ENCODE assay signal across 8 mouse cellular contexts in genomic region chr2:170206442-170206754, GRCm38 (mm10). TPM values are rescaled to one million over a fixed set of nuclear protein-coding genes. Genes with fewer than 3 reads are reported as not detected.
DNase-seq lines count a peak whose midpoint lies in the region; ATAC-seq and TF ChIP-seq lines count a peak whose summit lies in the region.

No protein-coding gene starts in this region.

- no peaks in the 10 kb centered on the region for H3K36me3 ChIP-seq in heart, embryonic 10.5 days
- H3K36me3 ChIP-seq in ES-E14 (ENCODE audit: control insufficient read depth, insufficient read depth, low read length, poor library complexity, severe bottlenecking): no peaks in the 10 kb centered on the region
- no peaks in the 10 kb centered on the region for H3K36me3 ChIP-seq in heart, postnatal 0 days (replicated peaks; ENCODE audit: control insufficient read depth, insufficient read depth, low read length)

- H3K9ac ChIP-seq in ES-E14 (ENCODE audit: insufficient read depth, low read depth, low read length, poor library complexity, severe bottlenecking): peak overlapping the region; percentile 41; the same call in 1 of the 2 replicates
- no peak overlapping the region for H3K9ac ChIP-seq in heart, postnatal 0 days (replicated peaks; ENCODE audit: low read depth, low read length)

- H3K9me3 ChIP-seq in heart, embryonic 10.5 days: no peaks in the 10 kb centered on the region
- no peaks in the 10 kb centered on the region for H3K9me3 ChIP-seq in ES-E14 (ENCODE audit: control insufficient read depth, insufficient read depth, low read depth, low read length)
- no peaks in the 10 kb centered on the region for H3K9me3 ChIP-seq in heart, postnatal 0 days (replicated peaks; ENCODE audit: control insufficient read depth, low read length)

- DNase-seq in heart, embryonic 10.5 days (ENCODE audit: low spot score): peak; percentile 84
- DNase-seq in heart, adult 9 months (ENCODE audit: low spot score in 2 of 2): no peak
- peak; percentile 80 for DNase-seq in ES-E14 (ENCODE audit: low read depth, low spot score)
- peak; percentile 47 for DNase-seq in heart, postnatal 0 days (ENCODE audit: low spot score)
- DNase-seq in cerebellum, adult 11-12 months: no peak
- no peak for DNase-seq in gastrocnemius, postnatal 10 days
- no peak for DNase-seq in urinary bladder, postnatal 4 days (ENCODE audit: low spot score in 2 of 2)

- H3K4me2 ChIP-seq in heart, postnatal 0 days (ENCODE audit: low read depth, low read length): peak overlapping the region; percentile 79

- H3K4me1 ChIP-seq in heart, embryonic 10.5 days: peaks cover 36% of the 10 kb centered on the region
- peaks cover 4 to 9% of the 10 kb centered on the region in 2 experiments; a peak in 3 of 4 replicates for H3K4me1 ChIP-seq in ES-E14 (ENCODE audit: control insufficient read depth in 2 of 2, insufficient read depth in 2 of 2, low read length in 2 of 2, poor library complexity in 1 of 2)
- peaks cover 16% of the 10 kb centered on the region for H3K4me1 ChIP-seq in heart, postnatal 0 days (ENCODE audit: control insufficient read depth, insufficient read depth)

- no peak for TF ChIP-seq CTCF in heart, postnatal 0 days (IDR thresholded peaks at IDR 0.05; ENCODE audit: low read depth)

- 8% methylated on average over 6 of the region's 6 CpGs for WGBS in heart, embryonic 10.5 days
- WGBS in heart, postnatal 0 days: 18% methylated on average over 6 of the region's 6 CpGs

- in situ Hi-C loops in ES-E14 (cut with MboI; ENCODE audit: low sequenced_read_pairs in 2 of 2, unreplicated experiment in 2 of 2): no loop called here

- ATAC-seq in heart, postnatal 0 days (ENCODE audit: insufficient read depth, low read depth): no peak
- ATAC-seq in megakaryocyte-erythroid progenitor cell, adult 5-6 weeks (replicated peaks; ENCODE audit: low FRiP score, low TSS enrichment, poor library complexity, severe bottlenecking): peak; percentile 59

- no peaks in the 10 kb centered on the region for H3K27me3 ChIP-seq in heart, embryonic 10.5 days (ENCODE audit: insufficient read depth, poor library complexity, severe bottlenecking)
- no peaks in the 10 kb centered on the region for H3K27me3 ChIP-seq in heart, postnatal 0 days (ENCODE audit: control insufficient read depth, insufficient read depth, low read length)

- peak overlapping the region; percentile 63 for H3K4me3 ChIP-seq in heart, embryonic 10.5 days
- peak overlapping the region; percentile 40 to 53; a peak in 3 of 4 replicates for H3K4me3 ChIP-seq in ES-E14 (ENCODE audit: insufficient read depth in 1 of 2, low read depth in 1 of 2, low read length in 2 of 2, poor library complexity in 1 of 2, severe bottlenecking in 1 of 2)
- no peak overlapping the region for H3K4me3 ChIP-seq in heart, postnatal 0 days (ENCODE audit: low read depth, low read length)

- H3K27ac ChIP-seq in heart, embryonic 10.5 days: peak overlapping the region; percentile 92
- peak overlapping the region; percentile 81; the same call in 1 of the 2 replicates for H3K27ac ChIP-seq in ES-E14 (ENCODE audit: insufficient read depth, low read depth, low read length, poor library complexity, severe bottlenecking)
- no peak overlapping the region for H3K27ac ChIP-seq in heart, postnatal 0 days (ENCODE audit: low read depth)

- TF ChIP-seq EP300 in heart, postnatal 0 days (IDR thresholded peaks at IDR 0.05; ENCODE audit: low read depth): no peak

TF ChIP-seq in ES-E14, 5 proteins besides CTCF, POLR2A, EP300 and RAD21:
- TF ChIP-seq MAFK (IDR thresholded peaks at IDR 0.05; ENCODE audit: insufficient read depth, low read depth, low read length) (no peak), ZNF384 (IDR thresholded peaks at IDR 0.05; ENCODE audit: low read depth, low read length) (0 out of 2 replicates have a peak, but pooled peaks have one; percentile 4)

RNA-seq across cellular contexts. Expression of gene Zfp217, which starts 58.5 kb away (rescaled TPM):
- 3.2 and 3.7 TPM in 2 replicates for polyA plus RNA-seq in heart, embryonic 10.5 days (2016; fragmentation: Nextera tagmentation; extraction: Ambion mirVana)
- total RNA-seq in ES-E14 (2012; rRNA removed): 23.2 and 28.4 TPM in 2 replicates
- 9.8 and 10.1 TPM in 2 replicates for total RNA-seq in heart, postnatal 0 days (2014; rRNA removed; ENCODE audit: low replicate concordance)
- polyA plus RNA-seq in heart, postnatal 0 days (2015; fragmentation: Nextera tagmentation; extraction: Ambion mirVana): 1.9 and 2.1 TPM in 2 replicates
- 26.3 and 61.7 TPM in 2 replicates for total RNA-seq in megakaryocyte-erythroid progenitor cell, adult 5-6 weeks (2014; fragmentation: Nextera tagmentation)
- 16.2 and 30.3 TPM in 2 replicates for total RNA-seq in megakaryocyte-erythroid progenitor cell, adult 5-6 weeks (2017)
- 10 to 100 TPM; 10.0 to 12.5 TPM for total RNA-seq in gastrocnemius, postnatal 10 days (2021)

Comparison
In these comparisons a context has a peak if more than half of its experiments do, and no peak if none do; other contexts are left out.
1. DNase-seq: peak in heart, embryonic 10.5 days (single experiment), ES-E14 (single experiment) and heart, postnatal 0 days (single experiment); none in heart, adult 9 months (0 of 2), cerebellum, adult 11-12 months (single experiment), gastrocnemius, postnatal 10 days (single experiment) and urinary bladder, postnatal 4 days (0 of 2).